ENCODE assay signal across 31 mouse cellular contexts in the genomic region with DNA sequence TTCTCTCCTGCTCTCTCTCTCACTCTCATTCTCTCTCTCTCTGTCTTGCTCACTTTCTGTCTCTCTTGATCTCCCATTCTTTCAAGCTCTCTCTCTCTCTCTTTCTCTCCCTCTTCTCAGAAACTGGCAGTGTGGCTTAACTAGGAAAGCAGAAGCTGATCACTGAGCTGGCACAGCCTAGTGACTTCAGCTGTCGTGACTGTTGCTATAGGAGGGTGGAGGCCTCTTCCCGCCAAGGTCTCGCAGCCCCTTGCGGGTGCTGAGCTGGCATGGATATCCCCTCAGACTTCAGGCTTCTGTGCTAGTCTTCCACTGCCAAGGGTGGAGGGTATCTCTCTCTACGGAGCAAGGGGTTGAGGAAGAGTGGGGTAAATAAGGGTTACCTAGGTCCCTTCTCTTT. TPM values are rescaled to one million over a fixed set of nuclear protein-coding genes. Genes with fewer than 3 reads are reported as not detected.
DNase-seq lines count a peak whose midpoint lies in the region; ATAC-seq and TF ChIP-seq lines count a peak whose summit lies in the region.
"Had no signal": no experiment of that assay in that cellular context is flagged by ENCODE, and none has a peak within 500 bp of the region (broad histone marks: within the 10 kb centered on the region; RNA-seq: fewer than 3 reads in every experiment).

No protein-coding gene starts in this region.

- no peaks in the 10 kb centered on the region for H3K79me2 ChIP-seq in MEL (ENCODE audit: control insufficient read depth, insufficient read depth, low read length, poor library complexity)

- TF ChIP-seq CTCF in MEL (IDR thresholded peaks at IDR 0.05 in 2 of 3, conservative IDR thresholded peaks at IDR 0.05 in 1 of 3; ENCODE audit: control insufficient read depth in 1 of 3, insufficient read depth in 1 of 3, low read depth in 2 of 3, low read length in 3 of 3, poor library complexity in 1 of 3, severe bottlenecking in 1 of 3) = no peak
- TF ChIP-seq CTCF in lung, postnatal 0 days (IDR thresholded peaks at IDR 0.05) = no peak

- no peaks in the 10 kb centered on the region for H3K9me3 ChIP-seq in forebrain, embryonic 16.5 days (ENCODE audit: control insufficient read depth, low read length)
- no peaks in the 10 kb centered on the region for H3K9me3 ChIP-seq in forebrain, embryonic 14.5 days (replicated peaks; ENCODE audit: control insufficient read depth, low read length)
- H3K9me3 ChIP-seq in MEL (replicated peaks; ENCODE audit: insufficient read depth, low read length) = no peaks in the 10 kb centered on the region
- no peaks in the 10 kb centered on the region for H3K9me3 ChIP-seq in lung, postnatal 0 days (ENCODE audit: low read length)
- H3K9me3 ChIP-seq: forebrain, embryonic 15.5 days; heart, embryonic 10.5 days; heart, embryonic 15.5 days; hindbrain, embryonic 15.5 days; kidney, embryonic 15.5 days; limb, embryonic 10.5 days; limb, embryonic 15.5 days; liver, embryonic 13.5 days; midbrain, embryonic 10.5 days; midbrain, embryonic 15.5 days had no signal

- peaks cover 18% of the 10 kb centered on the region for H3K4me1 ChIP-seq in forebrain, embryonic 16.5 days (replicated peaks; ENCODE audit: control insufficient read depth, insufficient read depth, low read length)
- peaks cover 13% of the 10 kb centered on the region for H3K4me1 ChIP-seq in forebrain, embryonic 14.5 days (ENCODE audit: control insufficient read depth, insufficient read depth, low read length)
- peaks cover 0 to 4% of the 10 kb centered on the region in 2 experiments; a peak in 1 of 4 replicates for H3K4me1 ChIP-seq in MEL (ENCODE audit: control insufficient read depth in 1 of 2, insufficient read depth in 2 of 2, low read length in 2 of 2)
- H3K4me1 ChIP-seq in lung, postnatal 0 days (ENCODE audit: insufficient read depth, low read depth, low read length) = no peaks in the 10 kb centered on the region
- H3K4me1 ChIP-seq: liver, embryonic 13.5 days had no signal

- H3K9ac ChIP-seq in forebrain, embryonic 16.5 days (replicated peaks; ENCODE audit: low read depth, low read length) = no peak overlapping the region
- H3K9ac ChIP-seq in forebrain, embryonic 14.5 days (ENCODE audit: low read length) = no peak overlapping the region
- no peak overlapping the region for H3K9ac ChIP-seq in MEL (ENCODE audit: control insufficient read depth, low read depth, low read length, poor library complexity, severe bottlenecking)
- no peak overlapping the region for H3K9ac ChIP-seq in lung, postnatal 0 days (replicated peaks; ENCODE audit: low read depth)
- H3K9ac ChIP-seq: forebrain, embryonic 15.5 days; heart, embryonic 15.5 days; hindbrain, embryonic 15.5 days; limb, embryonic 15.5 days; liver, embryonic 13.5 days had no signal

- H3K36me3 ChIP-seq in forebrain, embryonic 16.5 days (ENCODE audit: control insufficient read depth, insufficient read depth) = no peaks in the 10 kb centered on the region
- no peaks in the 10 kb centered on the region for H3K36me3 ChIP-seq in forebrain, embryonic 14.5 days (ENCODE audit: control insufficient read depth, insufficient read depth, low read length)
- H3K36me3 ChIP-seq in MEL (ENCODE audit: control insufficient read depth in 1 of 2, insufficient read depth in 2 of 2, low read length in 2 of 2) = no peaks in the 10 kb centered on the region
- no peaks in the 10 kb centered on the region for H3K36me3 ChIP-seq in lung, postnatal 0 days (ENCODE audit: insufficient read depth, low read length)
- H3K36me3 ChIP-seq: forebrain, embryonic 15.5 days; heart, embryonic 10.5 days; heart, embryonic 15.5 days; hindbrain, embryonic 15.5 days; kidney, embryonic 15.5 days; limb, embryonic 10.5 days; limb, embryonic 15.5 days; liver, embryonic 13.5 days; midbrain, embryonic 10.5 days; midbrain, embryonic 15.5 days had no signal

- intact Hi-C loops in left cerebral cortex, postnatal 4 days (cut with DNase I) = no loop called here

- no peak for DNase-seq in forebrain, embryonic 14.5 days (ENCODE audit: low spot score)
- DNase-seq in left cerebral cortex, postnatal 4 days = peak; percentile 74
- no peak for DNase-seq in left cerebral cortex, adult 11 months (ENCODE audit: low spot score)
- DNase-seq in MEL (ENCODE audit: low read depth, low spot score) = peak; percentile 44
- no peak for DNase-seq in lung, postnatal 0 days (ENCODE audit: low spot score)
- DNase-seq: adrenal gland, postnatal 14 days; cerebellum, adult 11-12 months; cerebellum, postnatal 14 days; gastrocnemius, postnatal 14 days; heart, adult 11 months; heart, postnatal 36 days; kidney, adult 18-20 months; liver, embryonic 13.5 days; lung, adult 18-20 months; lung, postnatal 10 days; right cerebral cortex, adult 18-20 months; right cerebral cortex, postnatal 4 days; thymus, adult 2 months had no signal

- H3K27me3 ChIP-seq in forebrain, embryonic 16.5 days (replicated peaks; ENCODE audit: control insufficient read depth, insufficient read depth, low read length) = no peaks in the 10 kb centered on the region
- H3K27me3 ChIP-seq in forebrain, embryonic 14.5 days (replicated peaks; ENCODE audit: control insufficient read depth, insufficient read depth, low read length) = no peaks in the 10 kb centered on the region
- peaks cover 0 to 3% of the 10 kb centered on the region in 2 experiments; a peak in 3 of 4 replicates for H3K27me3 ChIP-seq in MEL (ENCODE audit: control insufficient read depth in 1 of 2, insufficient read depth in 2 of 2, low read length in 2 of 2)
- H3K27me3 ChIP-seq in lung, postnatal 0 days (replicated peaks; ENCODE audit: insufficient read depth, low read length) = no peaks in the 10 kb centered on the region
- H3K27me3 ChIP-seq: forebrain, embryonic 15.5 days had no signal

- no peak for TF ChIP-seq EP300 in MEL (IDR thresholded peaks at IDR 0.05; ENCODE audit: low read depth in 1 of 2, low read length in 2 of 2)
- TF ChIP-seq EP300 in lung, postnatal 0 days (IDR thresholded peaks at IDR 0.05) = no peak

- no peak for TF ChIP-seq RAD21 in MEL (IDR thresholded peaks at IDR 0.05; ENCODE audit: low read depth, low read length)

- H3K4me3 ChIP-seq in forebrain, embryonic 16.5 days (replicated peaks; ENCODE audit: low read length) = no peak overlapping the region
- no peak overlapping the region for H3K4me3 ChIP-seq in forebrain, embryonic 14.5 days (ENCODE audit: low read depth, low read length)
- no peak overlapping the region for H3K4me3 ChIP-seq in MEL (ENCODE audit: control insufficient read depth in 1 of 2, insufficient read depth in 1 of 2, low read depth in 2 of 2, low read length in 2 of 2)
- no peak overlapping the region for H3K4me3 ChIP-seq in lung, postnatal 0 days (ENCODE audit: low read depth, low read length)
- H3K4me3 ChIP-seq: forebrain, embryonic 15.5 days; heart, embryonic 10.5 days; heart, embryonic 15.5 days; hindbrain, embryonic 15.5 days; kidney, embryonic 15.5 days; limb, embryonic 10.5 days; limb, embryonic 15.5 days; liver, embryonic 13.5 days; midbrain, embryonic 15.5 days; myocyte had no signal

- no peak for TF ChIP-seq POLR2A in MEL (IDR thresholded peaks at IDR 0.05; ENCODE audit: control insufficient read depth in 1 of 2, insufficient read depth in 1 of 2, low read depth in 1 of 2, low read length in 2 of 2, poor library complexity in 1 of 2)

- 51% methylated on average over 5 of the region's 5 CpGs for WGBS in forebrain, embryonic 16.5 days
- 60% methylated on average over 5 of the region's 5 CpGs for WGBS in forebrain, embryonic 14.5 days
- WGBS in lung, postnatal 0 days = 69% methylated on average over 5 of the region's 5 CpGs

- no peak overlapping the region for H3K4me2 ChIP-seq in forebrain, embryonic 16.5 days (ENCODE audit: low read length)
- no peak overlapping the region for H3K4me2 ChIP-seq in forebrain, embryonic 14.5 days (ENCODE audit: low read length)
- no peak overlapping the region for H3K4me2 ChIP-seq in lung, postnatal 0 days (replicated peaks; ENCODE audit: low read depth, low read length)
- H3K4me2 ChIP-seq: forebrain, embryonic 15.5 days; limb, embryonic 15.5 days; liver, embryonic 13.5 days had no signal

- H3K27ac ChIP-seq in forebrain, embryonic 16.5 days (ENCODE audit: low read length) = no peak overlapping the region
- no peak overlapping the region for H3K27ac ChIP-seq in forebrain, embryonic 14.5 days (ENCODE audit: low read depth, low read length)
- H3K27ac ChIP-seq in MEL (ENCODE audit: control insufficient read depth, low read depth, low read length) = no peak overlapping the region
- H3K27ac ChIP-seq in lung, postnatal 0 days (ENCODE audit: low read length) = no peak overlapping the region
- H3K27ac ChIP-seq: forebrain, embryonic 15.5 days; heart, embryonic 15.5 days; hindbrain, embryonic 15.5 days; kidney, embryonic 15.5 days; limb, embryonic 10.5 days; liver, embryonic 13.5 days; macrophage; midbrain, embryonic 10.5 days; midbrain, embryonic 15.5 days had no signal

- 0 out of 2 replicates have a peak, but pooled peaks have one; percentile 23 for ATAC-seq in forebrain, embryonic 16.5 days
- no peak for ATAC-seq in forebrain, embryonic 14.5 days
- 0 out of 2 replicates have a peak, but pooled peaks have one; percentile 20 for ATAC-seq in megakaryocyte-erythroid progenitor cell, adult 5-6 weeks (replicated peaks; ENCODE audit: low FRiP score, low TSS enrichment, poor library complexity, severe bottlenecking)
- no peak for ATAC-seq in lung, postnatal 0 days
- ATAC-seq: midbrain, embryonic 15.5 days had no signal

RNA-seq across cellular contexts. Expression of gene Pgf, which starts 5.3 kb away (rescaled TPM):
- 5.5 and 7.2 TPM in 2 replicates for polyA plus RNA-seq in forebrain, embryonic 16.5 days (2015; fragmentation: Nextera tagmentation; extraction: Ambion mirVana)
- 6.7 and 7.2 TPM in 2 replicates for polyA plus RNA-seq in forebrain, embryonic 14.5 days (2014; fragmentation: Nextera tagmentation; extraction: Ambion mirVana)
- total RNA-seq in left cerebral cortex, postnatal 4 days (2021) = 1 to 10 TPM; 5.1 to 6.4 TPM
- not detected in 2 replicates for total RNA-seq in MEL (2012; rRNA removed)
- polyA plus RNA-seq in MEL (2012; ENCODE audit: insufficient read depth in 1 of 2, insufficient read length in 2 of 2, low read depth in 1 of 2, low replicate concordance in 2 of 2, missing spikeins in 1 of 2) = under 1 TPM in 1 of 2 experiments, not detected in 1; 0.46 TPM
- not detected in 2 replicates for total RNA-seq in megakaryocyte-erythroid progenitor cell, adult 5-6 weeks (2014; fragmentation: Nextera tagmentation)
- not detected in 2 replicates for total RNA-seq in megakaryocyte-erythroid progenitor cell, adult 5-6 weeks (2017)
- polyA plus RNA-seq in lung, postnatal 0 days (2015; fragmentation: Nextera tagmentation; extraction: Ambion mirVana) = 12.7 and 19.0 TPM in 2 replicates

RNA-seq across cellular contexts. Expression of gene Rps6kl1, which starts 31.8 kb away (rescaled TPM):
- polyA plus RNA-seq in forebrain, embryonic 16.5 days (2015; fragmentation: Nextera tagmentation; extraction: Ambion mirVana) = 23.7 and 30.8 TPM in 2 replicates
- polyA plus RNA-seq in forebrain, embryonic 14.5 days (2014; fragmentation: Nextera tagmentation; extraction: Ambion mirVana) = 11.7 and 16.6 TPM in 2 replicates
- 10 to 100 TPM; 41.2 to 44.1 TPM for total RNA-seq in left cerebral cortex, postnatal 4 days (2021)
- total RNA-seq in MEL (2012; rRNA removed) = 3.4 and 5.4 TPM in 2 replicates
- 1 to 10 TPM in 1 of 2 experiments, not detected in 1; 6.2 TPM for polyA plus RNA-seq in MEL (2012; ENCODE audit: insufficient read depth in 1 of 2, insufficient read length in 2 of 2, low read depth in 1 of 2, low replicate concordance in 2 of 2, missing spikeins in 1 of 2)
- total RNA-seq in megakaryocyte-erythroid progenitor cell, adult 5-6 weeks (2014; fragmentation: Nextera tagmentation) = 0.35 TPM in 1 of 2 replicates, not detected in the other
- not detected in 2 replicates for total RNA-seq in megakaryocyte-erythroid progenitor cell, adult 5-6 weeks (2017)
- 0.82 and 0.83 TPM in 2 replicates for polyA plus RNA-seq in lung, postnatal 0 days (2015; fragmentation: Nextera tagmentation; extraction: Ambion mirVana)
- polyA plus RNA-seq: macrophage had no signal

RNA-seq across cellular contexts. Expression of gene Eif2b2, which starts 36.4 kb away (rescaled TPM):
- polyA plus RNA-seq in forebrain, embryonic 16.5 days (2015; fragmentation: Nextera tagmentation; extraction: Ambion mirVana) = 76.9 and 86.3 TPM in 2 replicates
- 95.5 and 102 TPM in 2 replicates for polyA plus RNA-seq in forebrain, embryonic 14.5 days (2014; fragmentation: Nextera tagmentation; extraction: Ambion mirVana)
- total RNA-seq in left cerebral cortex, postnatal 4 days (2021) = 10 to 100 TPM; 63.5 to 67.2 TPM
- total RNA-seq in MEL (2012; rRNA removed) = 137 and 150 TPM in 2 replicates
- polyA plus RNA-seq in MEL (2012; ENCODE audit: insufficient read depth in 1 of 2, insufficient read length in 2 of 2, low read depth in 1 of 2, low replicate concordance in 2 of 2, missing spikeins in 1 of 2) = 100 to 1,000 TPM in 1 of 2 experiments, not detected in 1; 193 TPM
- 95.6 and 101 TPM in 2 replicates for total RNA-seq in megakaryocyte-erythroid progenitor cell, adult 5-6 weeks (2014; fragmentation: Nextera tagmentation)
- total RNA-seq in megakaryocyte-erythroid progenitor cell, adult 5-6 weeks (2017) = 64.2 and 72.2 TPM in 2 replicates
- polyA plus RNA-seq in lung, postnatal 0 days (2015; fragmentation: Nextera tagmentation; extraction: Ambion mirVana) = 58.7 and 64.9 TPM in 2 replicates

Comparison
In these comparisons a context has a peak if more than half of its experiments do, and no peak if none do; other contexts are left out.
1. ATAC-seq: peak in forebrain, embryonic 16.5 days (single experiment) and megakaryocyte-erythroid progenitor cell, adult 5-6 weeks (single experiment); none in forebrain, embryonic 14.5 days (single experiment) and lung, postnatal 0 days (single experiment).
2. DNase-seq: peak in left cerebral cortex, postnatal 4 days (single experiment) and MEL (single experiment); none in forebrain, embryonic 14.5 days (single experiment), left cerebral cortex, adult 11 months (single experiment) and lung, postnatal 0 days (single experiment).